Mouse (Mus musculus) activated CD4-positive, CD25-positive, alpha-beta regulatory T cell, adult 9 weeks (primary cell): ENCODE data around the gene Gm13287. TPM values are rescaled to one million over a fixed set of nuclear protein-coding genes. Genes with fewer than 3 reads are reported as not detected.

ENCODE experiments used
- polyA plus RNA-seq: library from polyadenylated mRNA; unstranded; fragments of 100-300 nt; shearing (Covaris generic); gene quantifications from one replicate; pipeline ENCODE4 v1.2.1, GENCODE M21; 2017

Gm13287 gene
- polyA plus RNA-seq, 1 experiment from 2014 or later, result not detected

Other genes starting within 250 kb of the Gm13287 start
- not detected for gene Ifna15, start 245.0 kb upstream of the Gm13287 start, polyA plus RNA-seq
- not detected for gene Ifna14, start 231.5 kb upstream of the Gm13287 start, polyA plus RNA-seq
- gene Ifna9, start 210.9 kb upstream of the Gm13287 start, polyA plus RNA-seq, result not detected
- not detected for gene Ifna12, start 199.9 kb upstream of the Gm13287 start, polyA plus RNA-seq
- not detected for gene C87499, start 168.8 kb upstream of the Gm13287 start, polyA plus RNA-seq
- gene Ifna13, start 158.8 kb upstream of the Gm13287 start, polyA plus RNA-seq, result not detected
- not detected for gene Ifna16, start 126.3 kb upstream of the Gm13287 start, polyA plus RNA-seq
- gene Ifna2, start 119.3 kb upstream of the Gm13287 start, polyA plus RNA-seq, result not detected
- gene Ifnab, start 111.9 kb upstream of the Gm13287 start, polyA plus RNA-seq, result not detected
- gene Gm26566, start 81.4 kb upstream of the Gm13287 start, polyA plus RNA-seq, result not detected
- gene Klhl9, start 80.8 kb upstream of the Gm13287 start, polyA plus RNA-seq, result 20.7 TPM
- gene Gm13271, start 48.4 kb upstream of the Gm13287 start, polyA plus RNA-seq, result not detected
- not detected for gene Gm13283, start 43.1 kb upstream of the Gm13287 start, polyA plus RNA-seq
- not detected for gene Gm13290, start 29.4 kb upstream of the Gm13287 start, polyA plus RNA-seq
- gene Gm13289, start 26.3 kb upstream of the Gm13287 start, polyA plus RNA-seq, result not detected
- not detected for gene Gm13272, start 23.4 kb upstream of the Gm13287 start, polyA plus RNA-seq
- 0.43 TPM for gene Ifnz, start 21.1 kb upstream of the Gm13287 start, polyA plus RNA-seq
- not detected for gene Gm13276, start 17.5 kb upstream of the Gm13287 start, polyA plus RNA-seq
- gene Gm13277, start 14.6 kb upstream of the Gm13287 start, polyA plus RNA-seq, result not detected
- not detected for gene Gm13278, start 11.7 kb upstream of the Gm13287 start, polyA plus RNA-seq
- not detected for gene Gm13275, start 8.8 kb upstream of the Gm13287 start, polyA plus RNA-seq
- not detected for gene Gm13279, start 5.9 kb upstream of the Gm13287 start, polyA plus RNA-seq
- 0.83 TPM for gene Gm13285, start 3.6 kb upstream of the Gm13287 start, polyA plus RNA-seq
- gene Gm13288, start 2.3 kb downstream of the Gm13287 start, polyA plus RNA-seq, result not detected
- gene Ifna7, start 13.0 kb downstream of the Gm13287 start, polyA plus RNA-seq, result not detected
- gene Ifna11, start 16.7 kb downstream of the Gm13287 start, polyA plus RNA-seq, result not detected
- gene Ifna6, start 24.2 kb downstream of the Gm13287 start, polyA plus RNA-seq, result not detected
- gene Ifna5, start 32.3 kb downstream of the Gm13287 start, polyA plus RNA-seq, result not detected
- gene Ifna4, start 38.6 kb downstream of the Gm13287 start, polyA plus RNA-seq, result not detected
- not detected for gene Ifna1, start 46.8 kb downstream of the Gm13287 start, polyA plus RNA-seq
- gene Ifne, start 76.9 kb downstream of the Gm13287 start, polyA plus RNA-seq, result not detected